Mouse (Mus musculus): ENCODE measurements around the gene Trio.

DNA sequence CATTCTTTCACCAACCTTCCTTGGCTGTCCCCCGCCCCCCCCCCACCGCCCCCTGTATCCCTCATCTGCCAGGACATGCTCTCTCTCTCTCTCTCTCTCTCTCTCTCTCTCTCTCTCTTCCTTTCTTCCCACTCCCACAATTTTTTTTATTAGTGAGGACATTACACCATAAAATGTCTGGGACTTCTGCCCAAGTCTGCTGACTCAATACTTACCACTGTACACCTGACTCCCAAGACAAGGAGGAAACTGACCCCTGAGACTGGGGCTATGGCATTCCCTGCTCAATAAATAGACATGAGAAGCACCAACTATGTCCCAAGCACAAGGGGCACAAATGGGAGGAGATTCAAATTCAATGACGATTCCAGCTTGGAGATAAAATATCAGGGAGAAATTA lies 18.1 kb downstream of the Trio start:
- TF ChIP-seq EP300 (optimal IDR thresholded peaks at IDR 0.05) = no peak
- no peak for TF ChIP-seq CTCF (IDR thresholded peaks at IDR 0.05; ENCODE audit: low read depth)

Data from stomach, postnatal 0 days (tissue).